Mouse (Mus musculus) liver (tissue): ENCODE measurements around the gene Lrrc23.

ENCODE experiments used
- DNase-seq: peaks from one replicate; pipeline ENCODE4 v3.0.0-alpha.2; 2020; ENCODE audit warnings: mixed read lengths

Lrrc23 gene

DNA sequence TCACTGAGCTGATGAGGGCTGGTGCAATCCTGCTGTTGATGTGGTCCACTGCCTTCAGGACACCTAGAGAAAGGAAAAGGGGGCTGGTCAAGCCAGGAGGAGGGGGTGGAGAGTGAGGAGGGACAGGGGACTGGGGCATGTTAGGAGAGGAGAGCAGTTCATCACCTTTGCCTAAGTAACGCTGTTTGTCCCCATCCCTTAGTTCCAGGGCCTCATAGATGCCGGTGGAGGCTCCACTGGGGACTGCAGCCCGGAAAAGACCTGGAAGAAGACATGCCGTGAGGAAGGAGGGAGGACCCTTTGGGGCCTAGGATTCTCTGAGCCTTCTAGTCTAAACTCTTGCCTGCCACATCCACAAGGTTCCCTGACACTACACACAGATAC lies 12.0 kb downstream of the Lrrc23 start:
- DNase-seq: no peak

- DNase-seq: no peak
These were observed 13.6 kb downstream of the Lrrc23 start for GRCm38 (mm10) chr6:124765951-124766350.

GRCm38 (mm10) chr6:124759259-124759658 lies 20.3 kb downstream of the Lrrc23 start:
- peak; percentile 81 for DNase-seq

DNA sequence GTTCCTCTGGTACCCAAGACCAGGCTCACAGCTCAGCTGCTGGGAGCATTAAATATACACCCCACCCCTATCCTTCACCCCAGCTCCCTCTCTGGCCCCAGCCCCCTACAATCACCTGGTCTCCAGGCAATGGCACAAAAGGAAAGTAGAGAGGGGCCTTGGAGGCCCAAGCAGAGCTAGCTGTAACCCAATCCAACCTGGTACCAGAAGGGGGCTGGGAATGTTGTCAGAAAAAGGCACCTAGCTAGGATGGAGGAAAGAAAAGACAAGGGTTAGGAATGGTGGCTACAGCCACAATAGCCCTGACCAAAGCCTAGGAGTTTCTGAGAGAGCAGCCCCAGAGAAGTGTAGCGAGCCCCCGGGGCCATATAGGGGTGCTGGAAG lies 20.7 kb downstream of the Lrrc23 start:
- DNase-seq: no peak

- no peak for DNase-seq
These were observed 21.3 kb downstream of the Lrrc23 start for GRCm38 (mm10) chr6:124757909-124758848.

DNA sequence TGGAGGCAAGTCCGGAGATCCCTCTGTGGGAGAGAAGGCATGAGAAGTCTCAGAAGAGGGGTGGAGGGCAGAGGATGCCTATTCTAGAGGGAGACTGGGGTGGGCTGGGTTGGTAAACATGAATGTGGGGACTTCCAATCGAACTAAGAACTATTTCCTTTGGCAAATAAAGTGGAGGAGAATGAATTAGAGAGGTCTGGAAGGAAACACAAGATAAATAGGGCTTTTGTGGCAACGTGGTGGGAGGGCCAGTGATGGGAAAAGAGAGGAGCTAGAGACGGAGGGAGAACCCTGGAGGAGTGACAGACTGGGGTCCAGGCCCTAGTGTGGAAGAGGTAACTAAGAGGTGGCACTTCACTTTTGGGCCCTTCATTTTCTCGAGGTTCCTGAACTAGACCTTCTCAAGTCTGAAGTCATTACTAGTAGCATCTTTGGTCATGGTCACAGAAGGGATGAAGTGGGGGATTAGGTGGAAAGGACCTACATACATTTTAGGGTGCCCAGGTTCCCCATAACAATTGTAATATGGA lies 22.1 kb downstream of the Lrrc23 start:
- no peak for DNase-seq

- peak; percentile 73 for DNase-seq
These were observed 22.7 kb downstream of the Lrrc23 start for GRCm38 (mm10) chr6:124756652-124757350.

DNA sequence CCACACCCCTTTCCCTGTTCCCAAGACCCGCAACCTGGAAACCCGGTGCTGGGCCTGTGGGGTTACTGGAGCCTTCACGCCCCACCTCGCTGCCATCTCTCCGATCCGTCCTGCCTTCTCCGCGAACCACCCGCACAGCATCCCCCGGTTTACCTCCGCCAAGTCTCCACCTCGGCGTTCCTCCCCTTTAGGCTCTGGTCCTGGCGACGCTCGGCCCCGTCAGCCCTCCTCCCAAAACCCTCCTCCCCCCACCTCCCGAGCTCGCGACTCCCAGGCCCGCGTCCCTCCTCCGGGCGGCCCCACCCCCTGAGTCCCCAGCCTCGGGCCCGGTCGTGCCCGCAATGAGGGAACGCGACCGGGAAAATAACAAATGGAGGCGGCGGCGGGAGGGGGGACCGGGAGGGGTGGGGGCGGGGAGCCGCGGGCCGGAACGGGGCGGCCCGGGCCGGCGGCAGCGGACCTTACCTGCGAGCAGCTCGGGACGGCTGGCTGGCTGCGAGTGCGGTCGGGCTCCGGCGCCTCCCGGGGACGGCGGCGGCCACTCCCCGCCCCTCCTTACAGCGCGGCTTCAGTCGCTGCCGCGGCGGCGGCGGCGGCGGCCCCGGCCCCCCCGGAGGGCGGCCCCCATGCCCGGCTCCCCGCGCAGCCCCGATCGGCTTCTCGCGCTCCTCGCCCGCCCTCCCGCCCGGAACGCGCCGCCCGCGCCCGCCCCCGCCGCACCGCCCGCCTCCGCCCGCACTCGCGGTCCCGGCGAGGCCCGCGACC lies 23.5 kb downstream of the Lrrc23 start, which contains the start of the genes Gm45234 and Atn1:
Gm45234 (minus strand) TSS at position 191 of the 765 bp plus-strand sequence.
Atn1 (minus strand) TSS at position 694 of the 765 bp plus-strand sequence.
- DNase-seq: peak; percentile 68

GRCm38 (mm10) chr6:124755306-124755705 lies 24.2 kb downstream of the Lrrc23 start:
- no peak for DNase-seq

GRCm38 (mm10) chr6:124753861-124754260 lies 25.7 kb downstream of the Lrrc23 start:
- no peak for DNase-seq

- DNase-seq: no peak
These were observed 29.1 kb downstream of the Lrrc23 start for GRCm38 (mm10) chr6:124750405-124750804.

DNA sequence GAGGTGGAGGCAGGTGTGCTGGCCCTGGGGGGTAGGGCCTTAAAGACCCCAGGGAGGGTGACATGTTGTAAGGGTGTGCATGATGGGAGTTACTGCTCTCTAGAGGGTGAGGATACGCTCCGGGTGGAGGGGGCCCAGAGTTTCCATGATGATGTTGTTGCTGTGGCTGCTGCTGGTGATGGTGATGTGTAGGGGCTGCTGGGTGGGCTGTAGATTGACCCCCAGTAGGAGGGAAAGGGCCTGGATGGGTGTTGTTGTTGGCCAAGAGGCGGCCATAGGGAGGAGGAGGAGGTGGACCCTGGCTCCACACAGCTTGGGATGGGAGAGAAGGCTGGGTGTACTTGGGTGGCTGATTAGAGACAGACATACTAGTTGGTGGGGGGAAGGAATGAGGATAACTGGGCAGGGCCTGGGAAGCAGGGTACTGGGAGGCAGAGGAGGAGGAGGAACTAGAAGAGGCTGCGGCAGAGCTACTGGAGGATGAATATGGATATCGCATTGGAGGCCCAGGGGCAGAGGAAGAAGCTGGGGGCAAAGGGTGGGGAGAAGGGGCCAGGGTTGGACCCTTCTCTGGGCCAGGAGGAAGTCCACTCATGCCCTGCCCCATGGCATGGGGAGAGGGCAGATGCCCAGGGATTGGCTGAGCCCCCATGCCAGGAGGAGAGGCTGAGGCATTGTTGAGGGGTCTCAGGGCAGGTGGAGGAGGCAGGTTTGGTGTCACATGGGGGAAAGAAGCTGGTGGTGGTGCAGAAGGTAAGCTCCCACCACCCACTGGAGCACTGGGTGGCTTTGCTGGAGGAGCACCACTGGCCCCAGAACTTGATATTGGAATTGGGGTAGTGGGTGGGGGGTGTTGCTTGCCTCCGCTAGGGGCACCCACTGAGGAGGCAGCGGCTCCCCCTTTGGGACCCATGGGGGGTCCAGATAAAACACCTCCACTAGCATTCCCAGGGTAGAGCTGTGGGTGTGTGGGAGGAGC lies 32.6 kb downstream of the Lrrc23 start:
- DNase-seq: no peak

GRCm38 (mm10) chr6:124746296-124746605 lies 33.3 kb downstream of the Lrrc23 start:
- no peak for DNase-seq

DNA sequence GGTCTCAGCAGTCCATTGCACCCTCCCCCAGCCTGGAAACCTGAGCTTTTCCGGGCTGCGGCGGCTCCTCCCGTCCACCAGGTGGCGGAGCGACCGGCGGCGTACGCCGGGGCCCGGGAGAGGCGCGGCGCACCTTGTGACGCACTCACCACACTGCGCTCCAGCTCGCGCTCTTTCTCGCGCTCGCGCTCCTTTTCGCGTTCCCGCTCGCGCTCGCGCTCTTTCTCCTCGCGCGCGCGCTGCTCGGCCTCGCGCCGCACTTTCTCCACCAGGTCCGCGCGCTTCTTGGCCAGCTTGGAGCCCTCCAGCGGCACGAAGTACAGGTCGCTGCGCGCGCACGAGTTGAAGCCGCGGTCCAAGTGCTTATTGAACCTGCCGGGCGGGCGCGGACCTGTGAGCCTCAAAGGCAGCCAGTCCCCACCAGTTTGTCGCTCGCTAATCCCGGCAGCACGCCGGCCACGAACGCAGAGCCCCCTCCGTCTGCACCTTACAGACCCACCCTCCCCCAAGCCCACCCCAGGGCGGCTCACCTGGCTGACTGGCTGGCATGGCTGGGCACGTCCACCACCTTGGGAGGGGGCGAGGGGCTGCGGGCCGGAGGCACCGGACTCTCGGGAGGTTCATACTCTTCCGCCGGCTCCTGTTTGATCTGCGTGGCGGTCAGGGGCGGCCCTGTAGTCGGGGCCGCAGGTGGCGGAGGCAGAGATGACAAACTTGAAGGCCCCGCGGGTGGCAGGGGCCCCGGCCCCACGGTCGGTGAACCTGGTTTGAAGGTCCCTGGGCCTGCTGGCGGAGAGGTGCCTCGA lies 33.8 kb downstream of the Lrrc23 start:
- DNase-seq: peak; percentile 94

DNA sequence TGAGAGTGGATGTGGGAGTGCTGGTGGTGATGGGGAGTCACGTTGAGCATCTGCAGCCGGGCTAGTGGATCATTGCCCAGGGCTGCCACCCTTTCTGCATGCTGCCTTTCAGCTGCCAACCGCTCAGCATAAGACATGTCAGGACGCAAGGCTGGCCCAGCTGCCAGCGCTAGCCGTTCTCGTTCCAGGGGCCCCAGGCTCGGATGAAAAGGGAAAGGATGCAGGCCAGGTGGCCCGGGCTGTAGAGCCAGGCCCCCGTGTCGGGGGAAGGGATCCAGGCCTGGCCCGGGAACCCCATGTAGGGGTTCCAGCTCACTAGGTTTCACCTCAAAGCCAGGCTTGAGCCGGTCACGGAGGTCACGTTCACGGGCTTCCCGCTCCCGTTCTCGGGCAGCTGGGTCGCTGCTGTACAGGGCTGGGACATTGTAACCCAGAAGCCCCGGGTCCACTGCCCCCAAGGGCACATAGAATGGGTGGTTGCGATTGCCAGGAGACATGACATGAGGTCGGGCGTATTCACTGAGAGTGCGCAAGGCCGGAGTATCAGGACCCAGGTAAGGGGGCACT lies 34.7 kb downstream of the Lrrc23 start:
- DNase-seq: peak; percentile 4

DNA sequence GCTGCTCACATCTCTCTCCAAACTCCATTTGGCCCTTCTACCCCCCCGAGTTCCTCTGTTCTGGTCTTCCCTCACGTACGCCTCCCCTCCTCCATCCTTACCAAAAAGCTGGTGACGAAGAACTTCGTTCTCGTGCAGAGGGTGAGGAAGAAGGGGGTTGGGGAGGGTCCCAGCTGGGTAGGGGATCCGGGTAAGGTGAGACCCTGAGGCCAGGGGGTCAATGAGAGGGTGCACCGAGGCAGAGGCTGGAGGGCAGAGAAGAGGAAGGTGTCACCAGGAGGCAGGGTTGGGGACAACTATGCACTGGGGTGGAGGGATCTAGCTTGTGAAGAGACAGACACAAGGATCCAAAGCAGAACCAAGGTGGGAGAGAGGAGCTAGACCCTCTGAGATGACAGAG lies 35.9 kb downstream of the Lrrc23 start:
- DNase-seq: no peak

DNA sequence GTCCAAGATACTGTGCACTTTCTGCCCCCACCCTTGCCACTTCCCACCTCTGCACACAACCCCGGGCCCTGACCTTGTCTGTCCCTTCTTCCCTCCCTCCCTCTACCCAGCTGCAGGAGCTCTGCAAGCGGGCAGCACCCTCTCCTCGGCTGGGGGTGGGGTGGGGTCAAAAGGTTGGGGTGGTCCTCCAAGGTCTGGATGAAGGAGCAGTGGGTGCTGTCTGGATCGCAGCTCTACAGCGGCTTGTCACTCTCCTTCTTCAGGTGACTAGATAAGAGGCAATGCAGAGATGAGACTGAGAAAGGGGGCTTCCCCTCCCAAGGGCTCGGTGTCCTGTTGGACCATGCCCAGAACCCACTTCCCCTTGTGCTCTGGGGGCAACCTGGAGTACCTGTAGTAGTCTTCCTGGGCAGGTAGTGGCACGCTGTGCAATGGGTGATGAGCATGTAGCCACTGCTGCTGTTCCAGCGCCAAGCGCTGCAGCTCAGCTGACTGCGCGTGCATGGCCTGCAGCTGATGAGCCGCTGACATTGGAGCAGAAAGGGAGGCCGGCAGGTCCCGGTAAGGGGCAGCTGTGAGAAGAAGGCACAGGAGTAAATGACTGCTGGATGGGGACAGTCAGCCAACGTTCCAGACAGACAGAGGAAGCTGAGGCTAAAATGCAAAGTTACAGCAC lies 36.5 kb downstream of the Lrrc23 start:
- no peak for DNase-seq

DNA sequence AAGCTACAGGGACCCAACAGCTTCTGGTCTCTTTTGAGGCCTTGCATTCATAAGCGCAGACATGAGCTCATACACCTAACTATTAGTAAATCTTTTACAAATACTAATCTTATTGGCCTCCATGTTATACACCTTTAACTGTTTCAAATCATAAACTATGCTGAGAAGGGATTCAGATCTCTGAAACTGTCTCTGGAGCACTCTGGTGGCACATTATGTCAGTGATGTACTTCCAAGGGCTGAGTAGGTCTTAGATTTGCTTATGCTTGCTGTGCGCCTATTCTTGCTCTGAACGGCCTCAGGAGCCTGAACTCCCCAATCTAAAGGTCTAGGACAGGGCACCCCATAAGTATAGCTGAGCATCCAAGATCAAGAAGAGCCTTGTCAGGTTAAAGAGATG lies 37.7 kb downstream of the Lrrc23 start:
- DNase-seq: no peak

- DNase-seq: peak; percentile 90
These were observed 38.4 kb downstream of the Lrrc23 start, which contains the start of gene Grcc10 for GRCm38 (mm10) chr6:124740888-124741761. TSS of gene Grcc10 (minus strand) at chr6:124741374.
